Mouse (Mus musculus) stomach, postnatal 0 days (tissue): ENCODE results near the gene Mgat5b.

ENCODE experiments used
- CTCF ChIP-seq: IDR thresholded peaks from 2 replicates; pipeline ENCODE4 v1.5.1; 2016; ENCODE audit warnings: antibody characterized with exemption, low read depth, mild to moderate bottlenecking, moderate library complexity
- EP300 ChIP-seq: optimal IDR thresholded peaks from 2 replicates; pipeline ENCODE3; 2016; ENCODE audit warnings: antibody characterized with exemption

DNA sequence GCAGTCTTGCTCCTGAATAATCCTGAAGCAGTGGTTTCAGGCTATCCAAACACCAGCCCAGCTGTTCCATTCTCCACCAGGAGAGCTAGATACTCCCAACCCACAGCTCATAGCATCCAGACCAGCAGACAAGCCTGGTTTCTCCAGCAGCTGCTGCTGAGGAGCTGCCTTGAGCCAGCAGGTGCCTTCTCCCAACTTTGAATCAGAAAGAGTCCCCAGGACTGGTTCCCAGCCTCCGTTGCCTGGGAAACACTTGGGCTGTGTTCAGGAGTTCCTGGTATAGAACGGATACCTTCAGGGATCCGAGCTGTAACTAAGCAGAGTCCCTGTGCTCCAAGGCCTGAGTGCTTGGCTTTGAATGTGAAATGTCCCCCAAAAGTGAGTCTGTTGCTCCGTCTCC lies 98.8 kb downstream of the Mgat5b start:
- TF ChIP-seq EP300 (no peak), CTCF (no peak)
